Mouse (Mus musculus) adrenal gland, adult (tissue): Measurements from ENCODE around the gene Nlgn1.
"Not testable (repeated sequence)": the region's sequence is repeated elsewhere in the genome, so short reads cannot be mapped to it uniquely, and the experiment has no call there.

Experiments used
- DNase-seq, 2 experiments: peaks; one replicate each; pipeline ENCODE4 v3.0.0; 2022 to 2023; ENCODE audit warnings: low spot score in 1 of 2; ENCODE audit not compliant: inconsistent age in 2 of 2

Nlgn1 gene

GRCm38 (mm10) chr3:25658006-25658405 is 674.3 kb downstream of the Nlgn1 start:
- no peak for DNase-seq

DNA sequence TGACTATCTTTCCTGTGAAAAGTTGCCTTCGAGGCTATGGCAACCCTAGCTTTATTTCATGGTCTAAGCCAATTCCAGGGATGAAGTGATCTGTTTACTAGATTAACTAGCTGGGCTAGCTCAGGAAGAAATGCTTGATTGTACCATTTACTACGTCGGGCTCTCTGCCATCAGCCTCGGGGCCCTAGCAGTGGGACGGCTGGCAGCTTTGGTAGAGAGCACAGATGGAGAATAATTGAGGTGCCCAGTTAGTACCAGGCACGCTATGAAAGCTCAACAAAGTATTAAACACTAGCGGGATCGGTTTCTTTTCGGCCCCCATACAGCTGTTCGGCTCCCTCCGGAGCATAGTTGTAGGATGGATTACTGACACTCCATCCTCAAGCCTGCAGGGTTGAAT is 675.2 kb downstream of the Nlgn1 start:
- DNase-seq = no peak

DNA sequence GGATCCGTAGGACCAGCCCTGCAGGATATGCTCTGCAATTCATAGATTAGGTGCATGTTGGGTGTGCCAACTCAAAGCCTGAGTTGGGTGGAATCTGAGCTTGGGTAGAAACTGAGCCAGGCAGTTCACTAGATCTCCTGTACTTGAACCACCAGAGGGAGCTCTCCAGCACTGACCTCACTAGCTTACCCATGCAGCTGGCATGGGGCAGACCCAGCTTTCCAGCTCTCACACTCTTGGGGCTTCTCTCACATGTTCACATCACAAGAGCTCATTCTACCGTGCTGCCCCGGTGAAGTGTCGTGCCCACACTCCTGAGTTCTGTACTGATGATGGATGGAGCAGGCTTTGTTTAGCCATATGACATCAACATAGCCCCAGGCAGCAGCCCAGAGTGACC is 679.2 kb downstream of the Nlgn1 start:
- peak; percentile 18 to 64 for DNase-seq

DNA sequence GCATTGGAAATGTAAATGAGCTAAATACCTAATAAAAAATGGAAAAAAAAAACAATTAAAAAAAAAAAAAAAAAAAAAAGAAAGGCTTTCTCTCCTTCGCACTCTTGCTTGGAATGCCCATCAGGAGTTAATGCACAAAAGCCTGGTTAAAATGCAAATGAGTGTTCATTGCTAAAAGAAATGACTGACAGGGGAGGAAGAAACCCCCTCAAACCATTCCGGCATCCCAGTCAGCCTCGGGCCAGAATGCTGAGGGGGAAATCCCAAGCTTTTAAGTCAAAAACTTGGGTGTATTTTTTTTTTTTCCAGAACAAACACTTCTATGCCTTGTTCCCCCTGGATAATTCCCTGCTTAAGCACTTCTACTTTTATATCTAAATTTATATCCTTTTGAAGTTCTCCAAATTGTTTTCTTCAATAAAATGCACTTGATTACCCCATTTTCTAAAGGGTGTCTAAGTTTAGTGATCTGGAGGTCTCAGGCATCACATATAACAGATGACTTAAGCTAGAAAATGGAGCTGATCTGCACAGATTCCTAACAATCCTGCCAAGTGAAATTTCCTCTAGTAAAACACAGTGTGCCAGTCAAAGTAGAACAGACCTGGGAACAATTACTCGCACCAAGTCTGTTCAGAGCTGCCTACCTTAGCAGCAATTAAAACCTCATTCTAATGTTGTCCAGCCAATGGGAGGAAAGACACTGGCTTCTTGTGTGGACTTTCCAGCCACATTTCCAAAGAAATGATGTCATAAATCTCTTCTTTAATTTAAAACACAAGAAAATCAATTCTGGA is 686.2 kb downstream of the Nlgn1 start:
- no peak for DNase-seq

DNA sequence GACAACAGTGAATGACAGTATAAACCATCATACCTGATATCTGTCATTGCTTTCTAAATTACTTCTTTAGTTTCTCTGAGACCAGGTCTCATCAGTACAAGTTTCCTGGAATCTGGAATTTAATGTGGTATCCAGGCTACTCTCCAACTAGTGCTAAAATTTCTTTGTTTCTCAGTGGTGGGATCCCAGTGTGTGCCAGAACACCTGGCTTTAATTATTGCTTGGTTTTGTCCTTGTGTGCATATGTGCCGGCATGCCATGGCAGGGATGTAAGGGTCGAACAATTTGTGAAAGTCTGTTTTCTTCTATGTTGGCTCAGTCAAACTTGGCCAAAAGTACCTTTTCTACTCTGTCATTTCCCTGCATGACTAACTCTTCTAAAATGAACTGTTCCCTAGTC is 703.1 kb downstream of the Nlgn1 start:
- no peak for DNase-seq

DNA sequence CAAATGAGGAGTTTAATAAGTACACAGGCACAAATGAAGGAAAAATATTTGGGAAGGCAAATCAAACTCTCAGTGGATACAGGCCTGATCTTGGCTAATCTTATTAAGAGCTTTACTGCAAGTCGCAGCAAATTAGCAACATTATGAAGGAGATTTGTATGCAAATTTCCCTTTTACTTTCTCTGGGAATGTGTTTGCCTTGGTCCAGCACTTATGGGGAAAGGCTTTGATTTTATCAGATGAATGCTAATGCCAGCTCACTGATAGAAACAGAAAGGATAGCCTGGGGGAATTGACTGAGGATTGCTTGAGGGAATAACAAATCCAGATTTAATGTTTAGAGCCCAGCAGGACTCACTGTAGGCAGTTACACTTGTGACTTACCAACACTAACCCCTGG is 725.7 kb downstream of the Nlgn1 start:
- no peak for DNase-seq

DNA sequence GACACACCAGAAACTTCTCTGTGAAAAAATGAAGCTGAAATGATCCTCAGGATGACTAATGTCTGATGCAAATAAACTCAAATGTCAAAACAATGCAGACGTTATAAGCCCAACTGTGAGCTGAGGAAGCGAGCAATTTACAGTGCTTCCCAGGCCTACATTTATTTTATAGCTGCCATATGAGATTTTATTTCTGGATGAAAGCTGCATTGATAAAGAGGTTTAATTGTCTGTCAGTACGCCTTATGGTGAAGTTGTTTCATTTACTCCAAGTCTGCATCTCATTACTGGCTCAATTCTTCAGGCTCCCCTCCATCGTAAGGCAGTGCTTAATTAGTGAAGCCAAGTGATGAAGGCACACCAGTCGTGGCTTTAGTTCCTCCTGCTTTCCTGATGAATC is 734.7 kb downstream of the Nlgn1 start:
- DNase-seq = no peak

DNA sequence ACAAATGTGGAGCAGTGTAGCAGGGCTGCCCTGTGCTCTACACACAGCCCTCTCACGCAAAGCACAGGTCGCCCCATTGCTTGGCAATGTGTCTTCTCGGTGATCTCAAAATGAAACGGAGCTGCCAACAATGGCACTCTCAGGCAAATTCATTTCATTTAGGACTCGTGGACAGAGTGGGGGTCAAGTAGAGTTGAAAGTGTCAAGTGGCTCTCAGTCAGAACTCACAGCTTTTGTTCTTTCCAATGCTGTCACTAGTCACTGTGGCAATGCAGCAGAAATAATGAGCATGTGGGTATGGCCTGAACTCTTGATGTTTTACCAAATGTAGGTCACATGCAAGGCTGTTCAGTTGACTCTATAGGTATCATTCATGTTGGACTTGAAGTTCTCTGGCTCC is 756.7 kb downstream of the Nlgn1 start:
- no peak for DNase-seq

DNA sequence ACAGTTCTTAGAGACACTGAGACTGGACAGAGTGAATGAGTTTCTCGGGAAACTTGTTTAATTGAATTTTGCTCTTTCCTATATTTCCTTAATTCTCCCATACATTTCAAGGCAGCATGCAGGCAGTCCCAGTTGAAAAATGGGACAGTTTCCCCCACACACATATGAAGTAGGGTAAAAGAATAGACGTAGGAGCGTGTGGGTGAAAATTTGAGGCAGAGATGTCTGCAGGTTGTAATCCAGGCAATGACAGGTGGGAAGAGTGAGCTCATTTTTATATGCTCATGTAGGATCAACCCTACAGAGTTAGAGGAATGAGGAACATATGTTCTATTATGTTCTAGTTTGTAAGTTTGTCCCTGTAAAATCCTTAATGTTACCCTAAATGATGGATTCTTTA is 757.4 kb downstream of the Nlgn1 start:
- DNase-seq = no peak

- not testable (repeated sequence) for DNase-seq
Measured at GRCm38 (mm10) chr3:25558513-25558912, 773.7 kb downstream of the Nlgn1 start.

DNA sequence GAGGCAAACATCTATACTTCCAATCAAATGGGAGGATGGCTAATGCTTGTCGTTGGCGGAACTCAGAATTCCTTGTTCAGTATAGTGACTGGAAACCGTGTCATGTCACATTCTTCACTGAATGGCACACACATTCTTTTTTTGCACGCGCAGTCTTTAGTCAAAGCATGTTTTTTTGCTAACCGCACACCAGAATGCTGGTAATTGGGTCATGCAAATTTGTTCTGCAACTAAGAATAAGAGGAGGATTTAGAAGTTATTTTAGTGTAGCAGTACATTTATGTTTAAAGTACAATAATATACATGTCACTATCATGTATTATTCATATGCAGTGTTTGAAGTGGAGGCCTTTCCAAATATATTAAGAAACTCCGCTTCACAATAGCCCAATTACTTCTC is 783.2 kb downstream of the Nlgn1 start:
- not testable (repeated sequence) for DNase-seq

DNA sequence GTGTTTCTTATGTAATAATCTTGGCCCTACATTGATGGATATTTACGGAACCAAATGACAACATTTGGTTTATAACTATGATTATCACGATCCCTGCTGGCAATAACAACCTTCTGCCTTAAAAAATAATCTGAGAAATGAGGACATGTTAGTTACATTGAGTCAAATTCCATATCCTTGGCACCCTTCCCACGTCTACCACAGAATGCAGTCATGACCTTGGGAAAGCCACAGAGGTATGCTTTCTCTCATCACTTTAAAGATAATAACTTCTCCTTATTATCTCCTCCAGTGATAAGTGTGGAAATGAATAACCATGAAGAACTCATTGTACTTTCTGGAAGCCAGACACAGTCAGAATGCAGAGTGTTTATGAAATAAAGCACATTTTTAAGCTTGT is 808.0 kb downstream of the Nlgn1 start:
- peak; percentile 16 to 46 for DNase-seq

DNA sequence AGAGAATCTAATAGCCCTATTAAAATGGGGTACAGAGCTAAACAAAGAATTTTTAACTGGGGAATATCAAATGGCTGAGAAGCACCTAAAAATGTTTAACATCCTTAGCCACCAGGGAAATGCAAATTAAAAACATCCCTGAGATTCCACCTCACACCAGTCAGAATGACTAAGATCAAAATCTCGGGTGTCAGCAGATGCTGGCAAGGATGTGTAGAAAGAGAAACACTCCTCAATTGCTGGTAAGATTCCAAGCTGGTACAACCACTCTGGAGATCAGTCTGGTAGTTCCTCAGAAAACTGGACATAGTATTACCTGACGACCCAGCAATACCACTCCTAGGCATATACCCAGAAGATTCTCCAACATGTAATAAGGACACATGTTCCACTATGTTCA is 869.2 kb downstream of the Nlgn1 start:
- no peak for DNase-seq

DNA sequence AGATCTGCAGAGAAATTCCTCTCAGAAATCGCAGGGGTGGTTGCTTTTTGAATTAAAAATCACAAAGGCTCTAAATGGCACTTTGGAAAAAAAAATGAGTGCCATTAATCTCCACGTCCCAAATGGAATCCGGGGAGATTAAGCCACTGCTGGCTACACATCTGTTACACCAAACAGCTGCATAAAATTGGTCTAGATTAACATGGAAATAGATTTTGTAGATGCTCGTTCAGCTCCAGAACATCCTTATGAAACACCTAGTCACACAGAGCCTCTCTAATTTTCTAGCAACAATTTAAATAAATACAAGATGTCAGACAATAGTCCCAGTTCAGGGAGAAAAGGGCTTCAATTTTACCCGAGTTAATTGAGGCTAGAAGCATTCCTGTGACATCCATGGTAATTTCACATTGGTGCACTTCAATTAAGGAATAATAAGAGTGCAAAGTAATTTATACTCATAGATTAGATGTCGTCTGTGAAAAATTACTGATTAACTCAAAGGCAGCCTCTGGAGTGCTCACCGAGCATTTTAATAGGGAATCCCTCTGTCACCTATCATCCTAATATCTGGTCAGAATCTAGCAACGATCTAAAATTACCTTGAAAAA is 875.9 kb downstream of the Nlgn1 start:
- DNase-seq = no peak

GRCm38 (mm10) chr3:25452314-25452713 is 879.9 kb downstream of the Nlgn1 start:
- DNase-seq = no peak

DNA sequence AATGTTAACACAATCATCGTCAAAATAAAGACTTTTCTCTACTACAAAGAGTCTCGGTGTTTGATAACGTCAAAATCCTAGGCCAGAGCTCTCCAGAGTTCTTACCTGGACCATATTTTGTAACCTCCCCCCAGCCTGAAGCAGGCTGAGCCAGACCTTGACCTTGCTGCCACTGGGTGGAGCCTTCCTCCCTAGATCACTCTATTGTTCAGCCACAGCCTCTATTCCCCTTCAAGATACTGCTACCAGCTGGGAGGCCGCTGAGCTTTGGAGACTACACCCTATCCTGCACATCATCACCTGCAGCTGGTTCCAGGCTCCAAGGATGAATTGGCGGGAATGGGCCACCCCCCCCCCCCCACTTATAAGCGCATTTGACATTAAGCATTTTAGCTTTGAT is 881.8 kb downstream of the Nlgn1 start:
- no peak for DNase-seq

- DNase-seq = no peak
Measured at GRCm38 (mm10) chr3:25449356-25449755, 882.9 kb downstream of the Nlgn1 start.

- DNase-seq = no peak
Measured at GRCm38 (mm10) chr3:25447181-25447580, 885.1 kb downstream of the Nlgn1 start.

DNA sequence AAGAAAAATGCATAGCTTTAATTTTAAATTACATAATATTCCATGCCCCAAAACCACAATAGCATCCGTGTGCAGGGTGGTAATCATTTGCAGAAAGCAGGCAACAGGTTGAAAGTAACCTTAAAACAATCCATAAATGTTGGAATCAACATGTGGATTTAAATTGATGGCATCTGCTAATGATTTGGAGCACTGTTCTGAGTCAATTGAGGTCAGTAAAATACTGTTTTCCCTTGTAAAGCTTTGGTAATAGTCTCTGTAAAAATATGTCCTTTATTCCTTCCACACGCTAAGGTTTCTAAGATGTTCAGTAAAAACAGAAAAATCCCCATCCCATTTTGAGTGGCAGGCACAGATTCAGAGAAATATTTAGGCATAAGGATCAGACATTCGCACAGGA is 888.6 kb downstream of the Nlgn1 start:
- DNase-seq = no peak

DNA sequence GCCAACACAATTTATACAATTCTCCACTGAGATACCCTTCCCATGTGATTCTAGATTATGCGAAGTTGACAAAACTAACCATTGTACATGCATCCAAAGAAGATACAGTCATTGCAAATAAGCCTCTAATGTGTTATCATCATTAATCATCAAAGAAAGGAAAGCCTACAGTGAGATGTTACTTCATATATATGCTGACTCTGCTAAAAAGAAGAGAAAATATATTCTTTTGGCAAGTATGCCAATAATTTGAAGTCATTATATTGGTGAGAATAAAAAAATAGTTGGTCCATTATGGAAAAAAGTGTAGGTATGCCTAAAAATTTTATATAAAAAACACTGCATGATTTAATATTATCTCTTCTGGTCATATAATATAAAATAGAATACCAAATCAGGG is 889.6 kb downstream of the Nlgn1 start:
- DNase-seq = no peak

GRCm38 (mm10) chr3:25426931-25427330 is 905.3 kb downstream of the Nlgn1 start:
- no peak for DNase-seq

- no peak for DNase-seq
Measured at GRCm38 (mm10) chr3:25412003-25412402, 920.3 kb downstream of the Nlgn1 start.
